Mouse (Mus musculus): ENCODE results near the gene Ikzf2. TPM values are rescaled to one million over a fixed set of nuclear protein-coding genes. Genes with fewer than 3 reads are reported as not detected.

The Ikzf2 gene
- polyA plus RNA-seq, 1 experiment from 2014 or later: 4.9 TPM

GRCm38 (mm10) chr1:69496055-69496454 is 191.0 kb downstream of the Ikzf2 start:
- H3K4me3 ChIP-seq: no peak overlapping the region
- ATAC-seq (replicated peaks): no peak
- WGBS: 83% methylated on average over 4 of the region's 4 CpGs
- H3K4me2 ChIP-seq (replicated peaks): no peak overlapping the region
- H3K27me3 ChIP-seq: no peaks in the 10 kb centered on the region
- H3K9ac ChIP-seq (replicated peaks): no peak overlapping the region
- H3K4me1 ChIP-seq: peaks cover 7% of the 10 kb centered on the region
- no peaks in the 10 kb centered on the region for H3K9me3 ChIP-seq
- H3K27ac ChIP-seq (replicated peaks): no peak overlapping the region
- no peaks in the 10 kb centered on the region for H3K36me3 ChIP-seq

GRCm38 (mm10) chr1:69493309-69494047 is 193.6 kb downstream of the Ikzf2 start:
- Histone ChIP-seq H3K27me3 (no peaks in the 10 kb centered on the region), H3K9me3 (no peaks in the 10 kb centered on the region), H3K27ac (replicated peaks) (no peak overlapping the region), H3K4me3 (no peak overlapping the region), H3K36me3 (no peaks in the 10 kb centered on the region), H3K4me1 (no peaks in the 10 kb centered on the region), H3K9ac (replicated peaks) (no peak overlapping the region), H3K4me2 (replicated peaks) (no peak overlapping the region)
- WGBS: 76% methylated on average over 11 of the region's 11 CpGs
- peak; percentile 53 for ATAC-seq (replicated peaks)

GRCm38 (mm10) chr1:69492013-69492412 is 195.0 kb downstream of the Ikzf2 start:
- H3K27me3 ChIP-seq: no peaks in the 10 kb centered on the region
- no peak overlapping the region for H3K4me3 ChIP-seq
- no peaks in the 10 kb centered on the region for H3K9me3 ChIP-seq
- WGBS: 86% methylated on average over 4 of the region's 4 CpGs
- ATAC-seq (replicated peaks): no peak
- no peak overlapping the region for H3K9ac ChIP-seq (replicated peaks)
- no peak overlapping the region for H3K27ac ChIP-seq (replicated peaks)
- H3K36me3 ChIP-seq: no peaks in the 10 kb centered on the region
- no peak overlapping the region for H3K4me2 ChIP-seq (replicated peaks)
- H3K4me1 ChIP-seq: no peaks in the 10 kb centered on the region

DNA sequence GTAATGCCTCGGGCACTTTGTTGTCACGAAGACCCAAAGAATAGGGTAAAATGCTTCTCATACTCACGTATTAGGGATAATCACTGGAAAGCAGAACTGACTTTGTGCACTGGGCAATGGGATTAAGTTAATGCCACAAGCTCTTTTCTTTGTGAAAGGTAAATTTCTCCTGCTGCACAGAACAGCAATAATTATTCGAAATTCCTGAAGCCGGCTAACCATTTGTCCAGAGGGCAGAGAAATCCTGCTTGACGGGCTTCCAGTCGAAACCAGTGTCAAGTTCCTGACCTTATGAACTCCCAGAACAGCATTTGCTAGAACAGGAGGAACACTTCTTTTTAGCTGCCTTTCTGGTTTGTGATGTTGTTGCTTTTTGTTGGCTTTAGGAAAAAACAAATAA is 198.0 kb downstream of the Ikzf2 start:
- Histone ChIP-seq H3K4me2 (replicated peaks) (no peak overlapping the region), H3K4me3 (no peak overlapping the region), H3K36me3 (no peaks in the 10 kb centered on the region), H3K27me3 (no peaks in the 10 kb centered on the region), H3K27ac (replicated peaks) (no peak overlapping the region), H3K9ac (replicated peaks) (no peak overlapping the region), H3K4me1 (no peaks in the 10 kb centered on the region), H3K9me3 (no peaks in the 10 kb centered on the region)
- WGBS: 52% methylated on average over 7 of the region's 7 CpGs
- no peak for ATAC-seq (replicated peaks)

DNA sequence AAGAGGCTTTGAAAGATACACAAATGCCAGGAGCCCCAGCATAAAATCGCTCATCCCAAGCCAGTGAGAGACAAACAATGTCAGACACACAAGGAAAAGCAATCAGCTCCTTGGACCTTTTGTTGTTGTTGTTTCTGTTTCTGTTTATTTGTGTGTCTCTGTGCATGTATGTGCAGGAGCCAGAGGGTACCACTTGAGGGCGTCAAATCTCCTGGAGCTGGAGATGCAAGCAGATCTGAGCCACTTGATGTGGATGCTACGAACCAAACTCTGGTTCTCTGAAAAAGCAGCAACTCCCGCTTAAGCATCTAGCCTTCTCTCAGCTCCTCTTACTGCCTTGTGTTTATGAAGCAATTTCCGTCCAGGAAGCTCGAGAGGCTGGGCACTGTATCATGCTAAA is 198.4 kb downstream of the Ikzf2 start:
- no peaks in the 10 kb centered on the region for H3K9me3 ChIP-seq
- H3K4me2 ChIP-seq (replicated peaks): no peak overlapping the region
- no peak for ATAC-seq (replicated peaks)
- no peak overlapping the region for H3K4me3 ChIP-seq
- WGBS: 75% methylated on average over 6 of the region's 6 CpGs
- H3K9ac ChIP-seq (replicated peaks): no peak overlapping the region
- no peaks in the 10 kb centered on the region for H3K27me3 ChIP-seq
- H3K36me3 ChIP-seq: no peaks in the 10 kb centered on the region
- H3K27ac ChIP-seq (replicated peaks): no peak overlapping the region
- no peaks in the 10 kb centered on the region for H3K4me1 ChIP-seq

Other genes starting within 250 kb of the Ikzf2 start
- 1.2 and 1.6 TPM in 2 replicates for gene Spag16, start 139.7 kb upstream of the Ikzf2 start, polyA plus RNA-seq (2015; fragmentation: Nextera tagmentation; extraction: Ambion mirVana)